Mouse (Mus musculus): Measurements from ENCODE around the gene Mrpl51. TPM values are rescaled to one million over a fixed set of nuclear protein-coding genes. Genes with fewer than 3 reads are reported as not detected.

Gene Mrpl51
- polyA plus RNA-seq, 1 experiment: 132 TPM

GRCm38 (mm10) chr6:125172474-125172873 lies 19.1 kb upstream of the Mrpl51 start:
- TF ChIP-seq POLR2AphosphoS2 (IDR thresholded peaks at IDR 0.05; ENCODE audit: insufficient read length, low read depth) (no peak), REST (IDR thresholded peaks at IDR 0.05; ENCODE audit: insufficient read depth, insufficient read length) (no peak), TCF12 (IDR thresholded peaks at IDR 0.05; ENCODE audit: insufficient read depth, poor library complexity, severe bottlenecking) (no peak), E2F4 (IDR thresholded peaks at IDR 0.05; ENCODE audit: insufficient read depth) (no peak), SRF (IDR thresholded peaks at IDR 0.05; ENCODE audit: control insufficient read depth, insufficient read length, low read depth) (no peak), CEBPB (IDR thresholded peaks at IDR 0.05; ENCODE audit: insufficient read depth, poor library complexity, severe bottlenecking) (no peak), MYOG (IDR thresholded peaks at IDR 0.05; ENCODE audit: control insufficient read depth in 1 of 3, insufficient read depth in 1 of 3, insufficient read length in 2 of 3, low read depth in 2 of 3) (no peak), USF1 (IDR thresholded peaks at IDR 0.05; ENCODE audit: low read depth) (no peak), MYOD1 (IDR thresholded peaks at IDR 0.05; ENCODE audit: control insufficient read depth in 1 of 3, insufficient read length in 2 of 3, low read depth in 2 of 3) (no peak), TCF3 (IDR thresholded peaks at IDR 0.05; ENCODE audit: insufficient read length, low read depth) (no peak), POLR2A (IDR thresholded peaks at IDR 0.05; ENCODE audit: insufficient read length, low read depth) (no peak), MAX (IDR thresholded peaks at IDR 0.05; ENCODE audit: low read depth) (no peak)
- no peaks in the 10 kb centered on the region for H3K27me3 ChIP-seq (ENCODE audit: control insufficient read depth, insufficient read depth, insufficient read length)
- H3ac ChIP-seq (ENCODE audit: control insufficient read depth, insufficient read length): no peak overlapping the region
- no peaks in the 10 kb centered on the region for H3K79me2 ChIP-seq (ENCODE audit: control insufficient read depth, insufficient read depth)
- no peak overlapping the region for H3K4me2 ChIP-seq (ENCODE audit: low read depth)
- no peak overlapping the region for H3K4me3 ChIP-seq
- H3K36me3 ChIP-seq (ENCODE audit: control insufficient read depth, insufficient read depth): peaks cover 7% of the 10 kb centered on the region

GRCm38 (mm10) chr6:125173256-125173655 lies 18.3 kb upstream of the Mrpl51 start:
- Histone ChIP-seq H3K79me2 (ENCODE audit: control insufficient read depth, insufficient read depth) (no peaks in the 10 kb centered on the region), H3K4me2 (ENCODE audit: low read depth) (no peak overlapping the region), H3ac (ENCODE audit: control insufficient read depth, insufficient read length) (no peak overlapping the region), H3K4me3 (no peak overlapping the region), H3K36me3 (ENCODE audit: control insufficient read depth, insufficient read depth) (peaks cover 7% of the 10 kb centered on the region), H3K27me3 (ENCODE audit: control insufficient read depth, insufficient read depth, insufficient read length) (no peaks in the 10 kb centered on the region)
- TF ChIP-seq MYOG (IDR thresholded peaks at IDR 0.05; ENCODE audit: control insufficient read depth in 1 of 3, insufficient read depth in 1 of 3, insufficient read length in 2 of 3, low read depth in 2 of 3): no peak
- no peak for TF ChIP-seq MAX (IDR thresholded peaks at IDR 0.05; ENCODE audit: low read depth)
- TF ChIP-seq SRF (IDR thresholded peaks at IDR 0.05; ENCODE audit: control insufficient read depth, insufficient read length, low read depth): no peak
- no peak for TF ChIP-seq MYOD1 (IDR thresholded peaks at IDR 0.05; ENCODE audit: control insufficient read depth in 1 of 3, insufficient read length in 2 of 3, low read depth in 2 of 3)

- no peaks in the 10 kb centered on the region for H3K79me2 ChIP-seq (ENCODE audit: control insufficient read depth, insufficient read depth)
- TF ChIP-seq USF1 (IDR thresholded peaks at IDR 0.05; ENCODE audit: low read depth) (no peak), POLR2AphosphoS2 (IDR thresholded peaks at IDR 0.05; ENCODE audit: insufficient read length, low read depth) (no peak), TCF3 (IDR thresholded peaks at IDR 0.05; ENCODE audit: insufficient read length, low read depth) (no peak), TCF12 (IDR thresholded peaks at IDR 0.05; ENCODE audit: insufficient read depth, poor library complexity, severe bottlenecking) (no peak), MAX (IDR thresholded peaks at IDR 0.05; ENCODE audit: low read depth) (no peak)
- no peak overlapping the region for H3ac ChIP-seq (ENCODE audit: control insufficient read depth, insufficient read length)
- H3K36me3 ChIP-seq (ENCODE audit: control insufficient read depth, insufficient read depth): peaks cover 13% of the 10 kb centered on the region
- no peaks in the 10 kb centered on the region for H3K27me3 ChIP-seq (ENCODE audit: control insufficient read depth, insufficient read depth, insufficient read length)
- H3K4me3 ChIP-seq: no peak overlapping the region
- H3K4me2 ChIP-seq (ENCODE audit: low read depth): no peak overlapping the region
Observed at GRCm38 (mm10) chr6:125175469-125175868, 16.1 kb upstream of the Mrpl51 start.

GRCm38 (mm10) chr6:125179601-125180000 lies 12.0 kb upstream of the Mrpl51 start:
- Histone ChIP-seq H3K36me3 (ENCODE audit: control insufficient read depth, insufficient read depth) (peaks cover 31% of the 10 kb centered on the region), H3K27me3 (ENCODE audit: control insufficient read depth, insufficient read depth, insufficient read length) (no peaks in the 10 kb centered on the region), H3K79me2 (ENCODE audit: control insufficient read depth, insufficient read depth) (no peaks in the 10 kb centered on the region), H3K4me2 (ENCODE audit: low read depth) (no peak overlapping the region), H3ac (ENCODE audit: control insufficient read depth, insufficient read length) (no peak overlapping the region), H3K4me3 (no peak overlapping the region)
- TF ChIP-seq POLR2AphosphoS2 (IDR thresholded peaks at IDR 0.05; ENCODE audit: insufficient read length, low read depth) (no peak), TCF3 (IDR thresholded peaks at IDR 0.05; ENCODE audit: insufficient read length, low read depth) (no peak), MYOG (IDR thresholded peaks at IDR 0.05; ENCODE audit: control insufficient read depth in 1 of 3, insufficient read depth in 1 of 3, insufficient read length in 2 of 3, low read depth in 2 of 3) (no peak), E2F4 (IDR thresholded peaks at IDR 0.05; ENCODE audit: insufficient read depth) (no peak), USF1 (IDR thresholded peaks at IDR 0.05; ENCODE audit: low read depth) (no peak), REST (IDR thresholded peaks at IDR 0.05; ENCODE audit: insufficient read depth, insufficient read length) (no peak), MYOD1 (IDR thresholded peaks at IDR 0.05; ENCODE audit: control insufficient read depth in 1 of 3, insufficient read length in 2 of 3, low read depth in 2 of 3) (no peak), MAX (IDR thresholded peaks at IDR 0.05; ENCODE audit: low read depth) (no peak), CEBPB (IDR thresholded peaks at IDR 0.05; ENCODE audit: insufficient read depth, poor library complexity, severe bottlenecking) (no peak), TCF12 (IDR thresholded peaks at IDR 0.05; ENCODE audit: insufficient read depth, poor library complexity, severe bottlenecking) (no peak), POLR2A (IDR thresholded peaks at IDR 0.05; ENCODE audit: insufficient read length, low read depth) (no peak), SRF (IDR thresholded peaks at IDR 0.05; ENCODE audit: control insufficient read depth, insufficient read length, low read depth) (no peak)

- Histone ChIP-seq H3K79me2 (ENCODE audit: control insufficient read depth, insufficient read depth) (no peaks in the 10 kb centered on the region), H3K4me2 (ENCODE audit: low read depth) (no peak overlapping the region), H3ac (ENCODE audit: control insufficient read depth, insufficient read length) (no peak overlapping the region), H3K4me3 (no peak overlapping the region), H3K36me3 (ENCODE audit: control insufficient read depth, insufficient read depth) (peaks cover 53% of the 10 kb centered on the region), H3K27me3 (ENCODE audit: control insufficient read depth, insufficient read depth, insufficient read length) (no peaks in the 10 kb centered on the region)
- no peak for TF ChIP-seq MAX (IDR thresholded peaks at IDR 0.05; ENCODE audit: low read depth)
- no peak for TF ChIP-seq CEBPB (IDR thresholded peaks at IDR 0.05; ENCODE audit: insufficient read depth, poor library complexity, severe bottlenecking)
- TF ChIP-seq POLR2A (IDR thresholded peaks at IDR 0.05; ENCODE audit: insufficient read length, low read depth): no peak
Observed at GRCm38 (mm10) chr6:125182133-125182532, 9.5 kb upstream of the Mrpl51 start.

Measured in myocyte (in vitro differentiated cells).